Mouse (Mus musculus) embryonic fibroblast, embryonic 13.5 days (primary cell): ENCODE measurements around the gene Fkbp11.

Experiments
- CTCF ChIP-seq: IDR thresholded peaks from 2 replicates; pipeline ENCODE4 v1.5.1; 2011; ENCODE audit warnings: mild to moderate bottlenecking, control low read depth, low read length, moderate library complexity, borderline replicate concordance; ENCODE audit not compliant: insufficient read depth
- POLR2A ChIP-seq: IDR thresholded peaks from 2 replicates; pipeline ENCODE4 v1.6.1; 2011; ENCODE audit warnings: low read depth, mild to moderate bottlenecking, control low read depth, low read length, moderate library complexity

- TF ChIP-seq POLR2A = no peak
- TF ChIP-seq CTCF = no peak
Measured at GRCm38 (mm10) chr15:98765929-98766328, 37.9 kb upstream of the Fkbp11 start.
